Mouse (Mus musculus): Measurements from ENCODE around the gene Tet3.

The Tet3 gene

GRCm38 (mm10) chr6:83416261-83417103 lies 42.4 kb downstream of the Tet3 start:
- DNase-seq (ENCODE audit: extremely low read depth, insufficient read length, low spot score) = peak; percentile 53

GRCm38 (mm10) chr6:83415356-83415940 lies 43.4 kb downstream of the Tet3 start:
- no peak for DNase-seq (ENCODE audit: extremely low read depth, insufficient read length, low spot score)

- no peak for DNase-seq (ENCODE audit: extremely low read depth, insufficient read length, low spot score)
These were observed 44.1 kb downstream of the Tet3 start for GRCm38 (mm10) chr6:83414601-83415355.

- DNase-seq (ENCODE audit: extremely low read depth, insufficient read length, low spot score) = no peak
These were observed 45.2 kb downstream of the Tet3 start for GRCm38 (mm10) chr6:83413686-83414085.

GRCm38 (mm10) chr6:83412854-83413401 lies 46.0 kb downstream of the Tet3 start:
- no peak for DNase-seq (ENCODE audit: extremely low read depth, insufficient read length, low spot score)

GRCm38 (mm10) chr6:83412362-83412853 lies 46.5 kb downstream of the Tet3 start:
- DNase-seq (ENCODE audit: extremely low read depth, insufficient read length, low spot score) = no peak

GRCm38 (mm10) chr6:83411635-83412361 lies 47.1 kb downstream of the Tet3 start:
- DNase-seq (ENCODE audit: extremely low read depth, insufficient read length, low spot score) = no peak

GRCm38 (mm10) chr6:83410046-83410706 lies 48.7 kb downstream of the Tet3 start:
- DNase-seq (ENCODE audit: extremely low read depth, insufficient read length, low spot score) = no peak

- DNase-seq (ENCODE audit: extremely low read depth, insufficient read length, low spot score) = no peak
These were observed 50.4 kb downstream of the Tet3 start for GRCm38 (mm10) chr6:83408510-83408909.

- DNase-seq (ENCODE audit: extremely low read depth, insufficient read length, low spot score) = no peak
These were observed 53.3 kb downstream of the Tet3 start for GRCm38 (mm10) chr6:83405511-83406064.

GRCm38 (mm10) chr6:83404571-83404970 lies 54.3 kb downstream of the Tet3 start:
- no peak for DNase-seq (ENCODE audit: extremely low read depth, insufficient read length, low spot score)

- no peak for DNase-seq (ENCODE audit: extremely low read depth, insufficient read length, low spot score)
These were observed 55.4 kb downstream of the Tet3 start for GRCm38 (mm10) chr6:83403481-83403880.

GRCm38 (mm10) chr6:83399790-83400189 lies 59.1 kb downstream of the Tet3 start:
- DNase-seq (ENCODE audit: extremely low read depth, insufficient read length, low spot score) = no peak

GRCm38 (mm10) chr6:83397728-83398127 lies 61.2 kb downstream of the Tet3 start:
- DNase-seq (ENCODE audit: extremely low read depth, insufficient read length, low spot score) = no peak

- no peak for DNase-seq (ENCODE audit: extremely low read depth, insufficient read length, low spot score)
These were observed 62.2 kb downstream of the Tet3 start for GRCm38 (mm10) chr6:83396711-83397110.

- no peak for DNase-seq (ENCODE audit: extremely low read depth, insufficient read length, low spot score)
These were observed 63.2 kb downstream of the Tet3 start for GRCm38 (mm10) chr6:83395544-83396229.

- DNase-seq (ENCODE audit: extremely low read depth, insufficient read length, low spot score) = no peak
These were observed 64.8 kb downstream of the Tet3 start for GRCm38 (mm10) chr6:83394122-83394521.

- no peak for DNase-seq (ENCODE audit: extremely low read depth, insufficient read length, low spot score)
These were observed 66.6 kb downstream of the Tet3 start for GRCm38 (mm10) chr6:83392166-83392780.
